Mouse (Mus musculus): ENCODE results near the gene Mum1. TPM values are rescaled to one million over a fixed set of nuclear protein-coding genes. Genes with fewer than 3 reads are reported as not detected.

Gene Mum1
- total and polyA plus RNA-seq, 2 experiments from 2014 or later = 45.8 to 49.3 TPM

- Histone ChIP-seq H3K36me3 (ENCODE audit: insufficient read depth, low read length) (peaks cover 51% of the 10 kb centered on the region), H3K4me1 (ENCODE audit: insufficient read depth, low read length) (peaks cover 15% of the 10 kb centered on the region), H3K4me3 (ENCODE audit: low read length) (no peak overlapping the region), H3K9ac (replicated peaks; ENCODE audit: low read length) (no peak overlapping the region), H3K4me2 (ENCODE audit: low read depth, low read length) (no peak overlapping the region), H3K27me3 (ENCODE audit: insufficient read depth, low read length) (no peaks in the 10 kb centered on the region), H3K9me3 (ENCODE audit: low read length) (no peaks in the 10 kb centered on the region), H3K27ac (no peak overlapping the region)
- DNase-seq (ENCODE audit: low spot score) = no peak
- TF ChIP-seq CTCF (IDR thresholded peaks at IDR 0.05; ENCODE audit: low read depth) = no peak
- WGBS = 94% methylated on average over 26 of the region's 26 CpGs
- ATAC-seq = no peak
Observed at GRCm38 (mm10) chr10:80254331-80255297, 28.4 kb downstream of the Mum1 start.

GRCm38 (mm10) chr10:80255881-80256535 is 29.8 kb downstream of the Mum1 start:
- H3K9me3 ChIP-seq (ENCODE audit: low read length) = no peaks in the 10 kb centered on the region
- H3K4me3 ChIP-seq (ENCODE audit: low read length) = no peak overlapping the region
- peaks cover 51% of the 10 kb centered on the region for H3K36me3 ChIP-seq (ENCODE audit: insufficient read depth, low read length)
- DNase-seq (ENCODE audit: low spot score) (peak; percentile 46), ATAC-seq (no peak)
- no peaks in the 10 kb centered on the region for H3K27me3 ChIP-seq (ENCODE audit: insufficient read depth, low read length)
- H3K4me1 ChIP-seq (ENCODE audit: insufficient read depth, low read length) = peaks cover 21% of the 10 kb centered on the region
- peak overlapping the region; percentile 32 for H3K27ac ChIP-seq
- peak; percentile 24; the same call in 1 of the 2 replicates for TF ChIP-seq CTCF (IDR thresholded peaks at IDR 0.05; ENCODE audit: low read depth)
- H3K4me2 ChIP-seq (ENCODE audit: low read depth, low read length) = no peak overlapping the region
- WGBS = 79% methylated on average over 5 of the region's 5 CpGs
- H3K9ac ChIP-seq (replicated peaks; ENCODE audit: low read length) = no peak overlapping the region

- no peak overlapping the region for H3K4me3 ChIP-seq (ENCODE audit: low read length)
- no peak overlapping the region for H3K4me2 ChIP-seq (ENCODE audit: low read depth, low read length)
- H3K36me3 ChIP-seq (ENCODE audit: insufficient read depth, low read length) = peaks cover 51% of the 10 kb centered on the region
- 84% methylated on average over 2 of the region's 2 CpGs for WGBS
- no peak overlapping the region for H3K9ac ChIP-seq (replicated peaks; ENCODE audit: low read length)
- H3K27me3 ChIP-seq (ENCODE audit: insufficient read depth, low read length) = no peaks in the 10 kb centered on the region
- H3K9me3 ChIP-seq (ENCODE audit: low read length) = no peaks in the 10 kb centered on the region
- H3K27ac ChIP-seq = no peak overlapping the region
- DNase-seq (ENCODE audit: low spot score) = no peak
- no peak for ATAC-seq
- H3K4me1 ChIP-seq (ENCODE audit: insufficient read depth, low read length) = peaks cover 23% of the 10 kb centered on the region
- TF ChIP-seq CTCF (IDR thresholded peaks at IDR 0.05; ENCODE audit: low read depth) = no peak
Observed at GRCm38 (mm10) chr10:80257936-80258335, 31.7 kb downstream of the Mum1 start.

- Histone ChIP-seq H3K27ac (peak overlapping the region; percentile 90; the same call in 1 of the 2 replicates), H3K27me3 (ENCODE audit: insufficient read depth, low read length) (no peaks in the 10 kb centered on the region), H3K4me1 (ENCODE audit: insufficient read depth, low read length) (peaks cover 23% of the 10 kb centered on the region), H3K4me3 (ENCODE audit: low read length) (no peak overlapping the region), H3K9me3 (ENCODE audit: low read length) (no peaks in the 10 kb centered on the region), H3K9ac (replicated peaks; ENCODE audit: low read length) (0 out of 2 replicates have a peak overlapping the region, but pooled peaks have one; percentile 57), H3K4me2 (ENCODE audit: low read depth, low read length) (peak overlapping the region; percentile 82), H3K36me3 (ENCODE audit: insufficient read depth, low read length) (peaks cover 42% of the 10 kb centered on the region)
- WGBS = 86% methylated on average over 14 of the region's 14 CpGs
- ATAC-seq (no peak), DNase-seq (ENCODE audit: low spot score) (no peak)
- no peak for TF ChIP-seq CTCF (IDR thresholded peaks at IDR 0.05; ENCODE audit: low read depth)
Observed at GRCm38 (mm10) chr10:80258752-80259462, 32.7 kb downstream of the Mum1 start.

DNA sequence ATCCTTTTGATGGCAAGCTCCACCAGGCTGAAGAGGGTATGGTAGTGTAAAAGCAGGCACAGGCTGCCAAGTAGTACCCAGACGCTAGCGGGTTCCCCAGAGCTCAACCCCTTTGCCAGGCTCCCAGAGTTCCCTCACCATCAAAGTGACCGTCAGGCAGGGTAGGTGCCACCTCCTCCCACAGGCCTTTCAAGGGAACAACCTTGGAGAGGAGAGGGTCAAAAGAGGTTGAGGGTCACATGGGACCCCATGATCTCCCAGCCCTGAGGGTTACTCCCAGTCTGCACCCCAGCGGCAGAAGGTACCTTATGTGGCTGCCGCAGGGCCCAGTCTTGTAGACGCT is 33.2 kb downstream of the Mum1 start:
- H3K4me3 ChIP-seq (ENCODE audit: low read length) = peak overlapping the region; percentile 45; the same call in 1 of the 2 replicates
- H3K9me3 ChIP-seq (ENCODE audit: low read length) = no peaks in the 10 kb centered on the region
- 0 out of 2 replicates have a peak overlapping the region, but pooled peaks have one; percentile 57 for H3K9ac ChIP-seq (replicated peaks; ENCODE audit: low read length)
- peak overlapping the region; percentile 82 for H3K4me2 ChIP-seq (ENCODE audit: low read depth, low read length)
- H3K27ac ChIP-seq = peak overlapping the region; percentile 90
- no peak for TF ChIP-seq CTCF (IDR thresholded peaks at IDR 0.05; ENCODE audit: low read depth)
- peaks cover 23% of the 10 kb centered on the region for H3K4me1 ChIP-seq (ENCODE audit: insufficient read depth, low read length)
- H3K36me3 ChIP-seq (ENCODE audit: insufficient read depth, low read length) = peaks cover 37% of the 10 kb centered on the region
- ATAC-seq (no peak), DNase-seq (ENCODE audit: low spot score) (no peak)
- no peaks in the 10 kb centered on the region for H3K27me3 ChIP-seq (ENCODE audit: insufficient read depth, low read length)
- WGBS = 55% methylated on average over 6 of the region's 6 CpGs

GRCm38 (mm10) chr10:80259861-80260641 is 33.8 kb downstream of the Mum1 start:
- H3K4me2 ChIP-seq (ENCODE audit: low read depth, low read length) = peak overlapping the region; percentile 82
- peak; percentile 83 for DNase-seq (ENCODE audit: low spot score)
- WGBS = 2% methylated on average over 19 of the region's 19 CpGs
- H3K4me3 ChIP-seq (ENCODE audit: low read length) = peak overlapping the region; percentile 45
- H3K27me3 ChIP-seq (ENCODE audit: insufficient read depth, low read length) = no peaks in the 10 kb centered on the region
- peak overlapping the region; percentile 57 for H3K9ac ChIP-seq (replicated peaks; ENCODE audit: low read length)
- H3K9me3 ChIP-seq (ENCODE audit: low read length) = no peaks in the 10 kb centered on the region
- peak overlapping the region; percentile 90 for H3K27ac ChIP-seq
- H3K4me1 ChIP-seq (ENCODE audit: insufficient read depth, low read length) = peaks cover 23% of the 10 kb centered on the region
- no peak for TF ChIP-seq CTCF (IDR thresholded peaks at IDR 0.05; ENCODE audit: low read depth)
- peaks cover 31% of the 10 kb centered on the region for H3K36me3 ChIP-seq (ENCODE audit: insufficient read depth, low read length)
- peak; percentile 6; the same call in 1 of the 2 replicates for ATAC-seq

Data from hindbrain, postnatal 0 days (tissue).